Mouse (Mus musculus) myocyte (in vitro differentiated cells): ENCODE results near the gene Nsrp1.

Source experiments
- CEBPB ChIP-seq: IDR thresholded peaks from 2 replicates; pipeline ENCODE4 v1.6.1; 2011; ENCODE audit warnings: mild to moderate bottlenecking, moderate library complexity; ENCODE audit not compliant: poor library complexity, insufficient read depth, severe bottlenecking
- E2F4 ChIP-seq: IDR thresholded peaks from one replicate; pipeline ENCODE4 v1.6.1; 2011; ENCODE audit warnings: mild to moderate bottlenecking, control low read depth, moderate library complexity; ENCODE audit not compliant: insufficient read depth
- MAX ChIP-seq: IDR thresholded peaks from one replicate; pipeline ENCODE4 v1.6.1; 2011; ENCODE audit warnings: low read depth, mild to moderate bottlenecking, control low read depth
- POLR2A ChIP-seq: IDR thresholded peaks from one replicate; pipeline ENCODE4 v1.6.1; 2011; ENCODE audit warnings: low read depth, mild to moderate bottlenecking, control low read depth, moderate library complexity; ENCODE audit not compliant: insufficient read length
- POLR2AphosphoS2 ChIP-seq: IDR thresholded peaks from one replicate; pipeline ENCODE4 v1.6.1; 2011; ENCODE audit warnings: low read depth, control low read depth; ENCODE audit not compliant: insufficient read length

DNA sequence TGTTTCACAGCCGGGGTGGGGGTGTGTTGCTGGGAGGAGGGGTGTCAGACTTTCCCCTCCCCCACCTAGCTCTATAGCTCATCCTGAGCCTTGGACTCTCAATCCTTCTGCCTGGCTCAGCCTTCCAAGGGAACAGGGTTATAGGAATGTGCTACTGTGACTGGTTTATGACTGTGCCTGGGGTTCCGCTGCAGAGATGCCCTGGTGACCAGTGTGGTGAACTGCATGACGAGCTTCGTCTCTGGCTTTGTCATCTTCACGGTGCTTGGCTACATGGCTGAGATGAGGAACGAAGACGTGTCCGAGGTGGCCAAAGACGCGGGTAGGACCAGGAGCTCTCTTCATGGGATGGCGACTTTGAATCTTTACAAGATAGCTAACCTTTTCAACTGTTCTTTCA lies 60.2 kb downstream of the Nsrp1 start:
- TF ChIP-seq POLR2AphosphoS2, result no peak
- no peak for TF ChIP-seq POLR2A
- TF ChIP-seq MAX, result no peak
- no peak for TF ChIP-seq CEBPB
- no peak for TF ChIP-seq E2F4
